In the genomic region with DNA sequence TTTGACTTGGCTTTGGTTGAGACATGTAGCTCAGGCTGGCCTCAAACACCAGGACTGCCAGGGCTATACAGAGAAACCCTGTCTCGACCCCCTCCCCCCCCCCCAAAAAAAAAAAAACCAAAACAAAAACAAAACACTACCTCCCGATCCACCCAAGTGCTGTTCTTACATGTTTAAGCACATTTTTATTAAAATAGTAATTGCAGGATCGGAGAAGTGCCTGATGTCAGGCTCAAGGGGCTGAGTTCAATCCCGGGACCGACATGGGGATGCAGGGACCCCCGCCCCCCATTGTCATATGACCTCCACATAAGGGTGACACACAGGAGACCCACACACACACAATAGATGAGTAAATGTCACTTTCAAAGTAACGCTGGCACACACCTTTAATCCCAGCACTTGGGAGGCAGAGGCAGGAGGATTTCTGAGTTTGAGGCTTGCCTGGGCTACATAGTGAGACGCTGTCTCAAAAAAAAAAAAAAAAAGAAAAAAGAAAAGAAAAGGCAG, we compare ENCODE assay signal across 8 mouse cellular contexts. TPM values are rescaled to one million over a fixed set of nuclear protein-coding genes. Genes with fewer than 3 reads are reported as not detected.
DNase-seq lines count a peak whose midpoint lies in the region; ATAC-seq and TF ChIP-seq lines count a peak whose summit lies in the region.

No protein-coding gene starts in this region.

- peaks cover 32% of the 10 kb centered on the region for H3K4me1 ChIP-seq in heart, embryonic 10.5 days
- peaks cover 72% of the 10 kb centered on the region for H3K4me1 ChIP-seq in G1E (ENCODE audit: insufficient read depth, low read depth, low read length)
- H3K4me1 ChIP-seq in hindbrain, embryonic 10.5 days (replicated peaks), result peaks cover 38% of the 10 kb centered on the region
- peaks cover 44% of the 10 kb centered on the region for H3K4me1 ChIP-seq in midbrain, embryonic 10.5 days

- H3K4me3 ChIP-seq in heart, embryonic 10.5 days, result peak overlapping the region; percentile 77
- H3K4me3 ChIP-seq in G1E (ENCODE audit: low read depth, low read length), result peak overlapping the region; percentile 94; the same call in 1 of the 2 replicates
- peak overlapping the region; percentile 85 for H3K4me3 ChIP-seq in hindbrain, embryonic 10.5 days
- peak overlapping the region; percentile 85 for H3K4me3 ChIP-seq in midbrain, embryonic 10.5 days

- no peak for ATAC-seq in G1E (ENCODE audit: extremely low read depth, insufficient number of reproducible peaks, low FRiP score, poor library complexity, severe bottlenecking)
- no peak for ATAC-seq in frontal cortex, adult (ENCODE audit: low TSS enrichment)

- no peak for TF ChIP-seq CTCF in G1E (IDR thresholded peaks at IDR 0.05; ENCODE audit: low read depth, low read length)

- H3K27me3 ChIP-seq in heart, embryonic 10.5 days (ENCODE audit: insufficient read depth, poor library complexity, severe bottlenecking), result peaks cover 22% of the 10 kb centered on the region
- peaks cover 18% of the 10 kb centered on the region for H3K27me3 ChIP-seq in G1E (ENCODE audit: insufficient read depth, low read length)
- H3K27me3 ChIP-seq in hindbrain, embryonic 10.5 days (ENCODE audit: insufficient read depth, poor library complexity, severe bottlenecking), result peaks cover 29% of the 10 kb centered on the region
- peaks cover 28% of the 10 kb centered on the region for H3K27me3 ChIP-seq in midbrain, embryonic 10.5 days (ENCODE audit: low read depth, poor library complexity, severe bottlenecking)

- H3K9me3 ChIP-seq in heart, embryonic 10.5 days, result no peaks in the 10 kb centered on the region
- H3K9me3 ChIP-seq in G1E (replicated peaks), result peaks cover 8% of the 10 kb centered on the region
- H3K9me3 ChIP-seq in hindbrain, embryonic 10.5 days, result 0 out of 2 replicates have a peak, but pooled peaks cover 3% of the 10 kb centered on the region
- H3K9me3 ChIP-seq in midbrain, embryonic 10.5 days (replicated peaks), result no peaks in the 10 kb centered on the region

- H3K27ac ChIP-seq in heart, embryonic 10.5 days, result peak overlapping the region; percentile 98
- H3K27ac ChIP-seq in hindbrain, embryonic 10.5 days, result no peak overlapping the region
- H3K27ac ChIP-seq in midbrain, embryonic 10.5 days (replicated peaks), result peak overlapping the region; percentile 97

- no peak for DNase-seq in heart, embryonic 10.5 days (ENCODE audit: low spot score)
- no peak for DNase-seq in heart, postnatal 4 days
- no peak for DNase-seq in G1E (ENCODE audit: low spot score)
- DNase-seq in hindbrain, embryonic 10.5 days (ENCODE audit: low spot score), result no peak
- no peak for DNase-seq in midbrain, embryonic 10.5 days (ENCODE audit: low spot score)
- DNase-seq in frontal cortex, postnatal 25 days (ENCODE audit: low spot score in 2 of 2), result no peak
- DNase-seq in urinary bladder, postnatal 36 days (ENCODE audit: low spot score in 2 of 2), result no peak

- peaks cover 25% of the 10 kb centered on the region for H3K36me3 ChIP-seq in heart, embryonic 10.5 days
- peaks cover 32% of the 10 kb centered on the region for H3K36me3 ChIP-seq in G1E (replicated peaks)
- peaks cover 25% of the 10 kb centered on the region for H3K36me3 ChIP-seq in hindbrain, embryonic 10.5 days
- peaks cover 25% of the 10 kb centered on the region for H3K36me3 ChIP-seq in midbrain, embryonic 10.5 days

- 71% methylated on average over 8 of the region's 8 CpGs for WGBS in heart, embryonic 10.5 days
- 80% methylated on average over 8 of the region's 8 CpGs for WGBS in hindbrain, embryonic 10.5 days
- 75% methylated on average over 8 of the region's 8 CpGs for WGBS in midbrain, embryonic 10.5 days

RNA-seq across cellular contexts. Expression of a gene that starts 0.8 kb away (rescaled TPM):
- 39.6 and 41.4 TPM in 2 replicates for polyA plus RNA-seq in heart, embryonic 10.5 days (2016; fragmentation: Nextera tagmentation; extraction: Ambion mirVana)
- total RNA-seq in heart, postnatal 4 days (2021), result 10 to 100 TPM; 22.8 to 23.5 TPM
- 8.7 and 12.0 TPM in 2 replicates for total RNA-seq in G1E (2014; fragmentation: Nextera tagmentation)
- total RNA-seq in G1E (2017), result 12.4 and 15.0 TPM in 2 replicates
- polyA plus RNA-seq in G1E (2012), result 52.5 and 57.1 TPM in 2 replicates
- polyA plus RNA-seq in hindbrain, embryonic 10.5 days (2016; fragmentation: Nextera tagmentation; extraction: Ambion mirVana), result 44.1 and 47.6 TPM in 2 replicates
- polyA plus RNA-seq in midbrain, embryonic 10.5 days (2016; fragmentation: Nextera tagmentation; extraction: Ambion mirVana), result 44.7 and 45.6 TPM in 2 replicates

RNA-seq across cellular contexts. Expression of a gene that starts 6.3 kb away (rescaled TPM):
- 1.3 and 2.1 TPM in 2 replicates for polyA plus RNA-seq in heart, embryonic 10.5 days (2016; fragmentation: Nextera tagmentation; extraction: Ambion mirVana)
- under 1 TPM; 0.41 to 0.61 TPM for total RNA-seq in heart, postnatal 4 days (2021)
- total RNA-seq in G1E (2014; fragmentation: Nextera tagmentation) (not detected in 2 replicates), G1E (2017) (0.17 and 0.22 TPM in 2 replicates)
- polyA plus RNA-seq in G1E (2012), result 3.5 and 5.0 TPM in 2 replicates
- 1.3 TPM in 2 replicates for polyA plus RNA-seq in hindbrain, embryonic 10.5 days (2016; fragmentation: Nextera tagmentation; extraction: Ambion mirVana)
- polyA plus RNA-seq in midbrain, embryonic 10.5 days (2016; fragmentation: Nextera tagmentation; extraction: Ambion mirVana), result 1.5 and 2.2 TPM in 2 replicates

RNA-seq across cellular contexts. Expression of a gene that starts 6.5 kb away (rescaled TPM):
- polyA plus RNA-seq in heart, embryonic 10.5 days (2016; fragmentation: Nextera tagmentation; extraction: Ambion mirVana), result 3.3 and 7.4 TPM in 2 replicates
- total RNA-seq in heart, postnatal 4 days (2021), result 10 to 100 TPM; 22.4 to 22.5 TPM
- total RNA-seq in G1E (2014; fragmentation: Nextera tagmentation), result not detected in 2 replicates
- total RNA-seq in G1E (2017), result not detected in 2 replicates
- polyA plus RNA-seq in G1E (2012), result not detected in 2 replicates
- 4.4 and 5.1 TPM in 2 replicates for polyA plus RNA-seq in hindbrain, embryonic 10.5 days (2016; fragmentation: Nextera tagmentation; extraction: Ambion mirVana)
- 4.1 and 5.6 TPM in 2 replicates for polyA plus RNA-seq in midbrain, embryonic 10.5 days (2016; fragmentation: Nextera tagmentation; extraction: Ambion mirVana)

RNA-seq across cellular contexts. Expression of a gene that starts 46.0 kb away (rescaled TPM):
- 10.2 and 12.7 TPM in 2 replicates for polyA plus RNA-seq in heart, embryonic 10.5 days (2016; fragmentation: Nextera tagmentation; extraction: Ambion mirVana)
- 1 to 10 TPM; 5.3 to 8.0 TPM for total RNA-seq in heart, postnatal 4 days (2021)
- total RNA-seq in G1E (2014; fragmentation: Nextera tagmentation) (32.0 and 46.9 TPM in 2 replicates), G1E (2017) (9.4 and 10.3 TPM in 2 replicates)
- polyA plus RNA-seq in G1E (2012), result 12.9 and 16.3 TPM in 2 replicates
- 12.7 and 18.6 TPM in 2 replicates for polyA plus RNA-seq in hindbrain, embryonic 10.5 days (2016; fragmentation: Nextera tagmentation; extraction: Ambion mirVana)
- 12.0 and 16.5 TPM in 2 replicates for polyA plus RNA-seq in midbrain, embryonic 10.5 days (2016; fragmentation: Nextera tagmentation; extraction: Ambion mirVana)

RNA-seq across cellular contexts. Expression of a gene that starts 46.2 kb away (rescaled TPM):
- 518 and 632 TPM in 2 replicates for polyA plus RNA-seq in heart, embryonic 10.5 days (2016; fragmentation: Nextera tagmentation; extraction: Ambion mirVana)
- total RNA-seq in heart, postnatal 4 days (2021), result 100 to 1,000 TPM; 705 to 809 TPM
- total RNA-seq in G1E (2014; fragmentation: Nextera tagmentation) (60.5 and 74.9 TPM in 2 replicates), G1E (2017) (186 and 247 TPM in 2 replicates)
- 270 and 319 TPM in 2 replicates for polyA plus RNA-seq in G1E (2012)
- 398 and 446 TPM in 2 replicates for polyA plus RNA-seq in hindbrain, embryonic 10.5 days (2016; fragmentation: Nextera tagmentation; extraction: Ambion mirVana)
- polyA plus RNA-seq in midbrain, embryonic 10.5 days (2016; fragmentation: Nextera tagmentation; extraction: Ambion mirVana), result 385 and 393 TPM in 2 replicates
